ENCODE assay signal across 18 mouse cellular contexts in the genomic region with DNA sequence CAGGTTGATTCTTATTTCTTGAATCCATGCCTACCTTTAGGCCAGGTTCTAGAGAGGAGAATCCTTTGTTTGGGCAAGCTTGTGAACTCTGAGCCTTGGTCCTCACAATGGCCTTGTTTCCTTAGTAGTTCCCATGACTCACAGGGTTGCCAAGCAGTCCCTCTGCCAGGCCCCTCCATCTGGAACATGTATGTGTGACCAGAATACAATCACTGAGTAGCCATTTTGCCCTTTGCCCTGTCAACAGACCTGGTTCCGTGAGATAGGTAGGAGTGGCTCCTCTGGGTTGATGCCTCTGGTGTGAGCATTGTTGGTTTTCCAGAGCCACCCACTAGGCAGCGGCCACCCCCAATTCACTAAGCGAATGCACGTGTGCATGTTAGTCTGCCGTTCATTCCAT. TPM values are rescaled to one million over a fixed set of nuclear protein-coding genes. Genes with fewer than 3 reads are reported as not detected.
DNase-seq lines count a peak whose midpoint lies in the region; ATAC-seq and TF ChIP-seq lines count a peak whose summit lies in the region.
"Had no signal": no experiment of that assay in that cellular context is flagged by ENCODE, and none has a peak within 500 bp of the region (broad histone marks: within the 10 kb centered on the region; RNA-seq: fewer than 3 reads in every experiment).

No protein-coding gene starts in this region.

- H3K4me1 ChIP-seq in kidney, embryonic 15.5 days = peaks cover 12% of the 10 kb centered on the region
- H3K4me1 ChIP-seq in intestine, embryonic 15.5 days (replicated peaks) = no peaks in the 10 kb centered on the region
- no peaks in the 10 kb centered on the region for H3K4me1 ChIP-seq in stomach, postnatal 0 days (replicated peaks; ENCODE audit: control insufficient read depth, insufficient read depth)
- H3K4me1 ChIP-seq in embryonic facial prominence, embryonic 10.5 days = peaks cover 4% of the 10 kb centered on the region; the same call in 1 of the 2 replicates
- H3K4me1 ChIP-seq: embryonic facial prominence, embryonic 12.5 days; forebrain, embryonic 12.5 days had no signal

- no peaks in the 10 kb centered on the region for H3K27me3 ChIP-seq in kidney, embryonic 15.5 days
- no peaks in the 10 kb centered on the region for H3K27me3 ChIP-seq in intestine, embryonic 15.5 days (replicated peaks)
- H3K27me3 ChIP-seq in stomach, postnatal 0 days (ENCODE audit: control insufficient read depth, insufficient read depth, low read length) = no peaks in the 10 kb centered on the region
- no peaks in the 10 kb centered on the region for H3K27me3 ChIP-seq in embryonic facial prominence, embryonic 10.5 days (replicated peaks; ENCODE audit: low read depth, poor library complexity, severe bottlenecking)
- H3K27me3 ChIP-seq: embryonic facial prominence, embryonic 12.5 days; forebrain, embryonic 12.5 days; heart, embryonic 13.5 days had no signal

- H3K4me2 ChIP-seq in kidney, embryonic 15.5 days = no peak overlapping the region
- H3K4me2 ChIP-seq in intestine, embryonic 15.5 days (replicated peaks) = no peak overlapping the region
- no peak overlapping the region for H3K4me2 ChIP-seq in stomach, postnatal 0 days (replicated peaks; ENCODE audit: low read depth)
- H3K4me2 ChIP-seq: embryonic facial prominence, embryonic 12.5 days; forebrain, embryonic 12.5 days; heart, embryonic 13.5 days had no signal

- TF ChIP-seq CTCF in left cerebral cortex, adult 2 months (IDR thresholded peaks at IDR 0.05) = no peak
- TF ChIP-seq CTCF in stomach, postnatal 0 days (IDR thresholded peaks at IDR 0.05; ENCODE audit: low read depth) = no peak

- no peaks in the 10 kb centered on the region for H3K36me3 ChIP-seq in kidney, embryonic 15.5 days
- H3K36me3 ChIP-seq in intestine, embryonic 15.5 days = no peaks in the 10 kb centered on the region
- no peaks in the 10 kb centered on the region for H3K36me3 ChIP-seq in stomach, postnatal 0 days (ENCODE audit: control insufficient read depth, insufficient read depth, low read length)
- H3K36me3 ChIP-seq in embryonic facial prominence, embryonic 10.5 days (replicated peaks) = no peaks in the 10 kb centered on the region
- H3K36me3 ChIP-seq: embryonic facial prominence, embryonic 12.5 days; forebrain, embryonic 12.5 days; heart, embryonic 13.5 days had no signal

- H3K9me3 ChIP-seq in kidney, embryonic 15.5 days (replicated peaks) = no peaks in the 10 kb centered on the region
- no peaks in the 10 kb centered on the region for H3K9me3 ChIP-seq in intestine, embryonic 15.5 days
- H3K9me3 ChIP-seq in stomach, postnatal 0 days (ENCODE audit: control insufficient read depth, low read length) = no peaks in the 10 kb centered on the region
- no peaks in the 10 kb centered on the region for H3K9me3 ChIP-seq in embryonic facial prominence, embryonic 10.5 days
- H3K9me3 ChIP-seq: embryonic facial prominence, embryonic 12.5 days; forebrain, embryonic 12.5 days; heart, embryonic 13.5 days had no signal

- no peak overlapping the region for H3K4me3 ChIP-seq in kidney, embryonic 15.5 days (replicated peaks)
- no peak overlapping the region for H3K4me3 ChIP-seq in left cerebral cortex, adult 2 months
- no peak overlapping the region for H3K4me3 ChIP-seq in intestine, embryonic 15.5 days (replicated peaks)
- no peak overlapping the region for H3K4me3 ChIP-seq in stomach, postnatal 0 days (ENCODE audit: low read depth, low read length)
- H3K4me3 ChIP-seq in embryonic facial prominence, embryonic 10.5 days = no peak overlapping the region
- H3K4me3 ChIP-seq: embryonic facial prominence, embryonic 12.5 days; forebrain, embryonic 12.5 days; heart, embryonic 13.5 days had no signal

- no peak overlapping the region for H3K27ac ChIP-seq in kidney, embryonic 15.5 days
- H3K27ac ChIP-seq in left cerebral cortex, adult 2 months = peak overlapping the region; percentile 58
- no peak overlapping the region for H3K27ac ChIP-seq in intestine, embryonic 15.5 days
- H3K27ac ChIP-seq in stomach, postnatal 0 days (replicated peaks) = no peak overlapping the region
- H3K27ac ChIP-seq in embryonic facial prominence, embryonic 10.5 days (replicated peaks) = no peak overlapping the region
- H3K27ac ChIP-seq: embryonic facial prominence, embryonic 12.5 days; forebrain, embryonic 12.5 days; heart, embryonic 13.5 days had no signal

- intact Hi-C loops in left cerebral cortex, adult 2 months (cut with DNase I) = loop anchor here (2.0 kb wide), 1 partner anchor 27 kb away; no protein-coding TSS in a partner anchor

- no peak for TF ChIP-seq EP300 in stomach, postnatal 0 days (optimal IDR thresholded peaks at IDR 0.05)

- ATAC-seq in kidney, embryonic 15.5 days (replicated peaks; ENCODE audit: low FRiP score) = no peak
- ATAC-seq in intestine, embryonic 15.5 days = peak; percentile 80
- peak; percentile 94 for ATAC-seq in stomach, postnatal 0 days (ENCODE audit: low FRiP score, low TSS enrichment)
- ATAC-seq: forebrain, embryonic 16.5 days had no signal

- 78% methylated on average over 5 of the region's 5 CpGs for WGBS in kidney, embryonic 15.5 days
- 76% methylated on average over 5 of the region's 5 CpGs for WGBS in intestine, embryonic 15.5 days
- WGBS in stomach, postnatal 0 days = 78% methylated on average over 5 of the region's 5 CpGs
- WGBS in embryonic facial prominence, embryonic 10.5 days = 88% methylated on average over 5 of the region's 5 CpGs

- DNase-seq in kidney, adult 11 months = peak; percentile 15
- DNase-seq in left cerebral cortex, adult 2 months (ENCODE audit: extremely low spot score in 1 of 2, low spot score in 2 of 2) = no peak
- DNase-seq in left cerebral cortex, adult 11 months (ENCODE audit: low spot score) = no peak
- DNase-seq in stomach, postnatal 0 days (ENCODE audit: low spot score) = peak; percentile 66
- DNase-seq in embryonic facial prominence, embryonic 10.5 days (ENCODE audit: low spot score) = no peak
- DNase-seq: adrenal gland, postnatal 10 days; cerebellum, adult 11 months; cerebellum, adult 8-10 months; cerebellum, postnatal 14 days; embryo, embryonic 11 days; gastrocnemius, postnatal 10 days; heart, postnatal 36 days had no signal

- no peak overlapping the region for H3K9ac ChIP-seq in kidney, embryonic 15.5 days
- H3K9ac ChIP-seq in intestine, embryonic 15.5 days = no peak overlapping the region
- no peak overlapping the region for H3K9ac ChIP-seq in stomach, postnatal 0 days (ENCODE audit: low read length)
- H3K9ac ChIP-seq: embryonic facial prominence, embryonic 12.5 days; forebrain, embryonic 12.5 days; heart, embryonic 13.5 days had no signal

RNA-seq across cellular contexts. Expression of gene Lrrc8b, which starts 24.0 kb away (rescaled TPM):
- 6.1 and 7.3 TPM in 2 replicates for polyA plus RNA-seq in kidney, embryonic 15.5 days (2015; fragmentation: Nextera tagmentation; extraction: Ambion mirVana)
- total RNA-seq in left cerebral cortex, adult 2 months (2021) = 10 to 100 TPM; 90.1 to 90.6 TPM
- 5.8 and 6.3 TPM in 2 replicates for polyA plus RNA-seq in intestine, embryonic 15.5 days (2015; fragmentation: Nextera tagmentation; extraction: Ambion mirVana)
- polyA plus RNA-seq in stomach, postnatal 0 days (2015; fragmentation: Nextera tagmentation; extraction: Ambion mirVana) = 4.7 and 5.2 TPM in 2 replicates
- polyA plus RNA-seq in embryonic facial prominence, embryonic 10.5 days (2016; fragmentation: Nextera tagmentation; extraction: Ambion mirVana) = 6.1 and 6.4 TPM in 2 replicates

Comparison
In these comparisons a context has a peak if more than half of its experiments do, and no peak if none do; other contexts are left out.
1. DNase-seq: peak in kidney, adult 11 months (single experiment) and stomach, postnatal 0 days (single experiment); none in left cerebral cortex, adult 2 months (0 of 2), left cerebral cortex, adult 11 months (single experiment) and embryonic facial prominence, embryonic 10.5 days (single experiment).